Mouse (Mus musculus) monocyte, adult 2 months (primary cell): ENCODE measurements around the gene Nckap5.

ENCODE experiments used
- DNase-seq, 2 experiments: peaks; one replicate each; pipeline ENCODE4 v3.0.0; 2022; ENCODE audit warnings: low spot score in 2 of 2, low read depth in 1 of 2

The Nckap5 gene

GRCm38 (mm10) chr1:126403970-126404369 lies 426.6 kb downstream of the Nckap5 start:
- no peak for DNase-seq

GRCm38 (mm10) chr1:126391204-126391603 lies 439.4 kb downstream of the Nckap5 start:
- no peak for DNase-seq

DNA sequence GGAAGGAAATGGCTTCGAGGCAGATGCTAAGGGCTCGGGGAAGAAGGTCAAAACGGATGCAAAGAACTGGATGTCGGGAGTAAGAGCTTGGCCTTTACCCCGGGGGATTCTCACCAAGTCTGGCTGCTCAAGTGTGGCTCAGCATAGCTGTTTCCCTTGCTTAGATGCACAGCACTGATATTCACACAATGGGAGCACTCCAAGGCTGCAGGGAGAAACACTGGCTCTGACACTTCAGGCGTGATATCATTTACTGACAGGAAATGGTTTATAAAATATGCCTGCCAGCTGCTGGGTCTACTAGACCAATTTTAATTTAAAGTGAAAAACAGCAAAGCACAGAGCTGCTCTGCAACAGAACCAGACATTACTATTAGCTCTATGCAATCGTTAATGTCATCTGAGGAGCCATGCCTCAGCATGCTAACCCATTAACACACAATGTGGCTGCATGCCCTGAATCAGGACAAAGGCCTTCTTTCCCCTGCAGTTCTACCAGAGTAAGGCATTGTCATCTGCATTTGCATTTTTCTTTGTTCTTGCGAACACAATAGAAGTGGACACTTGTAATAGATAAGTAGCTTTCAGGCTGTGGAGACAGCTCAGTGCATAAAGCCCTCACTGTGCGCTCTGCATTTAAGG lies 453.1 kb downstream of the Nckap5 start:
- no peak for DNase-seq

DNA sequence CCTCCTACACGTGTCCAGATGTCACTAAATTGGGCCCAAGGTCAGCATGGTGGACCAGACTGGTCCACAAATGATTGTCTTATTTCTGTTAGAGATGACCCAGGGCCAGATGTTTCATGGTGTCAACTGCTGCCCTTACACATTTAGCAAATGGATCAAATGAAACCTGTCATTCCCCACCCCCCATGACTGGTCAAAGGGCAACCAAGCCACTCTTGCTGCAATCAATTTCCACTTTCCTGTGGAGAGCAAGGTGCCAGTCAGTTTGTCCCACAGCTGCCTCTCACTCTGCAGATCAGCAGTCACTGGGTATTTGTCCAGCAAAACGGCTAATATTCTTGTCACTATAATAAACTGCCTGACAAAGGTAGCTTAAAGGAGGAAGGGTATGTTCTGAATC lies 463.9 kb downstream of the Nckap5 start:
- DNase-seq = no peak

- no peak for DNase-seq
These were observed 466.0 kb downstream of the Nckap5 start for GRCm38 (mm10) chr1:126364556-126364955.

DNA sequence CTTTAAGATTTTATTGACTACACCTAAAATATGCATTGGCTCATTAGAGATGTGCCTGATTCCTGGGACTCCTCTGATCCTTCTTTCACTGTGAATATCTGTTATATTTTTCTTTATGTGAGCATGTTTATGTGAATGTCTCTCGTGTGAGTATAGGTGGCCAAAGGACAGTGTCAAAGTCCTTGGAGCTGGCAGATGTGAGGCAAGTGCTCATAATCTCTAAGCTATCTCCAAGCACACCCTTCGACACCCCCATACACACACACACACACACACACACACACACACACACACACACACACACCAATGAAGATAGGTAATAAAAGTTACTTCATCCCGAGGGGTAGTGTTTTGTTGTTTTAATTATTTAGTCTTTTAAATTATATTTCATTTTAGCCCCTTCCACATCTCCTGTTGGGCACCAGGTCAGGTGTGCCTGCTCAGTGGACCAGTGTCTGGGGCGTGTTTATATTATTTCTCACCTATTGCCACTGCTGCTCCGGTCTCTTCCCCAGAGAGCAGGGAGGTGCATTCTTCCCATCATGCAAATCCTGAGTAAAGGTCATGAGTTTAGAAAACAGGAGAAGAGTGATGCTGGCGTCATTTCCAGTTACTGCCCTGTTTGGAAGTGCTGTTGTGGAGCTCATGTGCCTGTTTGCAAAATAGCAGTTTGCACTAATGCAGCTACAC lies 469.9 kb downstream of the Nckap5 start:
- DNase-seq = no peak

DNA sequence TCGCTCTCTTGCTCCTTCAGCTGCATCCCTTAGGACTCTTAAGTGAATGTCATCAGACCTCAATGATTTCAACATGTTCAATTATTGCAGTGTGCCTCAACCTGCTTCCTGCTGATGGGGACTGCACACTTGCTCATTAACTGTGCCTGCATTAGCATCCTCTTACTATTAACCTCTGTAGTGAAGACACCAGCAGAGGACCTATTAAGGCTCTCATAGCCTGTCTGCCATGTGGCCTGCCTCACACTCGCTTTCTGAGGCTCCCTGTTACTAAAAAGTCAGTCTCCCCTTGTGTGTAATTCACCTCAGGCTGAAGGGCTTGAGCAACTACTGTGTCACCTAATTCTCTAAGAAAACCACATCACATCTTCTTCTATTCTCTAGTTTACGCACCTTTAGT lies 470.5 kb downstream of the Nckap5 start:
- DNase-seq = no peak

DNA sequence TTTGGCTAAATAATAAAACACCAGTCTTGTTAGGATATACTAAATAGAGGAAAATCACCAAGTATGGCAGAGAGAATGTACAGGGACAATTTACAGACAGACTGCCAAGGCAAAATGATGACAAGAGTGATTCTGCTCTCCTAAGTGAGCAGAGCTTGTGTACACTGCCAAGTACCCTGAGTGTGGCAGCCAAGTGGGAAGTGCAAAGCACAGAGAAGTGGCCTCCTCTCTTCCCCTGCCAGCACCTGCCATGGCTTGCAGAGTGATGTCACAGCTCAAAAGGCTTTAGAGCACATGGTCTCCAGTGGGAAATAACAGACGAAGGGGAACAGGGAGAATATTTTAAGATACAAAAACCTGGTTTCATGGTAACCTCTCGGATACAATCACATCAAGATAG lies 488.8 kb downstream of the Nckap5 start:
- DNase-seq = no peak

GRCm38 (mm10) chr1:126339250-126339649 lies 491.3 kb downstream of the Nckap5 start:
- DNase-seq = no peak

GRCm38 (mm10) chr1:126334202-126334601 lies 496.4 kb downstream of the Nckap5 start:
- DNase-seq = no peak

DNA sequence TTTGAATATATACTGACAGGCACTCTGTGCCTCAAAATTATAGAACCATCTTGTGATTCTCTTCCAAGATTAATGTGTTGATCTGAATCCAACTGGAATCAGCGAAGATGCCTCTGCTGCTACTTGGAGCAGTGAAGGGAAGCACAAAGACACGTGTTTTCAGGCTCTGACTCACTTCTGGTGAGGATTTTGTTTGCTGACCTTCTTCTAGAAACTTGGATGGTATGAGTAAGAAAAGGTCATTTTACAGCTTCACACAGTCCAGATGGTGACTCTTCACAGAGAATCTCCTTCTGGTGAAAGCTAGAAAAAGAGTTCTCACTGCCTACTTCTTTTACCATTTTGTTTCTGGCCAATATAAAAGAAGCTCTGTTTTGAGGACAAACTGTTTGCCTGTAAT lies 498.6 kb downstream of the Nckap5 start:
- no peak for DNase-seq

GRCm38 (mm10) chr1:126320696-126321095 lies 509.9 kb downstream of the Nckap5 start:
- DNase-seq = no peak

- no peak for DNase-seq
These were observed 512.6 kb downstream of the Nckap5 start for GRCm38 (mm10) chr1:126317874-126318607.

DNA sequence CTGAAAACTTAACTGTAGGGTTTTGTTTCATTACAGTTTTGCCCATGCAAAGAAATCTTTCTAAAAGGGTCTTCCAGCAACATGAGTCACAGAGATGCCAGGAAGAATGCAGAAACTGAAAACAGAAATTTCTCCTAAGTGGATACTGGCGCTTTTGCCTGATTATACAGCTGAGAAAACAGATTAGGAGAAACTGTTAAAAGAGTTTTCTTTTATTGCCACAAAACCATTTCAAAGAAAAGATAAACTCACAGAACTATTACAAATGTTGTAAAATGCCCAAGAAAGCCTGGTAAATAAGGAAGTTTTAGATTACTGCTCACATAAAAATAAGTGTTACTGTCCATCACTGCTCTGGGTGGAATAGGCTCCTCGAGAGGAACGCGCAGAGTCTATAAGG lies 513.3 kb downstream of the Nckap5 start:
- no peak for DNase-seq

DNA sequence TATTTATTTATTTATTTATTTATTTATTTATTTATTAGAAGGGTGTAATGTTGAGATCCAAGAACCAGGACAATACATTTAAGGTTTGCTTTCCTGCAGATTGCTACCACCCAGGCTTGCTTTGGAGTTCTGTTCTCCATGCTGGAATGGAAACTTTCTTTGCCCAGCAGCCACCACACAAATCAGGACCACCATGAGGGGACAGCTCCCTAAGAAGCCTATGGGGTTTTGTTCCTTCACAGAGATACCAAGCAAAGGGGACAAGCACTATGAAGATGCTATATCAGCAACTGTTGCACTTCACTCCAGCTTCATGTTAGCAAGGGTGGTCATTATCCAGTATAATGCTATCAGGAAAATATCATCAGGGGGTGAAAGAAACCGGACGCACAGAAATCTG lies 513.7 kb downstream of the Nckap5 start:
- no peak for DNase-seq

DNA sequence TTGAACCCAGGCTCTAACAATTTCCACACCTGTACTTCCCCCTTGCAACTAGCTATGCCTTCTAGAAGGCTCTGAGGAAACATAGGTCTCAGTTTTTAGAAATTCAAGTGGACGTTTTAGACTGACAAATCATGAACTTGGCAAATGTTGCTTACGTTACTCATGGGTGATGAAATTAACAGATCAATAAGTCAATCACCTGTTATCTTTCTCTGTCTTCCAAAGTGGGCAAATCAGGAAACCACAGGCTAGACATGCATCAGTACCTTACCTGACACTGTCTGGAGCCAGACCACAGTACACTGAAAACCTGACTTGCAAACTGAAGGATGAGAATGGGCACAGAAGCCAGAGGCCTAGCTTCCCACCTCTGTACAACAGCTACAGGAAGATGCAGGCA lies 529.5 kb downstream of the Nckap5 start:
- DNase-seq = no peak

DNA sequence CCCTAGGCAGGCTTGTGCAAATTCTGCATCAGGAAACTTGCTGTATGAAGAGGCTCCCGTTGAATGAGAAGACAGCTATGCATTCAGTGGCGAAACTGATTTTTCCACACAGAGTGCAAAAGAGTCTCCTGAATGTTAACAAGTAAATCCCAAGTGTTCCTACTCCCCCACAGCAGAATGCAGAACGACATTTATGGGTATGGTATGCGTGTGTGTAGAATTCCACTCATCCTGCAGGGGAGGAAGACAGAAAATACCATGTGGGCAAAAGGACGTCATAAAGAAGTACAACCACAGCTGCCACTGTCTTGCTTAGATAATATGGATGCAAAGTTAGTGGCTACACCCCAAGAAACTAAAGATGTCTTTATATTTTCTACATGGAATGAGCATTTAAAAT lies 565.7 kb downstream of the Nckap5 start:
- no peak for DNase-seq

DNA sequence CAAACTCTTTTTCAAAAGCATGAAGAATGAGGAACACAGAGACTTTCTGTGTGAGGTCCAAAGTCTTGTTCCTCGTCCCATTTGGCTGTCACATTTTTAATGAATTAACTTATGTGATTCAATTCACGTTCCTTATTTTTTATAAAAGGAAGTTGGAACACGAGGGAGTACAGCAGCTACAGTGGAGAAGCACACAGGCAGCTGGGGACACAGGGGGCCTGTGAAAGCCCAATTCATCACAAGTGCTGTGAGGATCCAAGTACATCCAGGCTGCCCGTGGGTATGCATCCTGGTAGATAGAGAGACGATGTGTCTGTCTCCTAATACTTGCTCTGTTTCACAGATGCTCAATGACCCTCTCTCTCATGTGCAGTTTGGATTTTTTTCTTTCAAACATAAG lies 576.2 kb downstream of the Nckap5 start:
- no peak for DNase-seq

DNA sequence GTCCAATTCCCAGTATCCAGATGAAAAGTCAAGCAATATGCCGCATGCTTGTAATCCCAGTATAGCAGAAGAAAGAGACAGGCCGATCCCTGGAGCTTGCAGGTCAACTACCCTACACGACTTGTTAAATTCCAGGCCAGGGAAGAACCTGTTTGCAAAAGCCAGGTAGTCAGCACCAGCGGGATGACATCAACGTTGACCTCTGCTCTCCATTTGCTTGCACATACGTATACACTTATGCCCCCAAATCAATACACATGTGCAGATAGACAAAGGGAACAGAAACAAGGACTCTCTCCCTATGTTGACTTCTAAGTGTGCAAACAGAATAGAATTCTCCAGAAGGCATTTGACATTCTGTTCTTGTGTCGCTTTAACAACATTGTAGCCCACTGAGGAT lies 576.7 kb downstream of the Nckap5 start:
- DNase-seq = no peak

DNA sequence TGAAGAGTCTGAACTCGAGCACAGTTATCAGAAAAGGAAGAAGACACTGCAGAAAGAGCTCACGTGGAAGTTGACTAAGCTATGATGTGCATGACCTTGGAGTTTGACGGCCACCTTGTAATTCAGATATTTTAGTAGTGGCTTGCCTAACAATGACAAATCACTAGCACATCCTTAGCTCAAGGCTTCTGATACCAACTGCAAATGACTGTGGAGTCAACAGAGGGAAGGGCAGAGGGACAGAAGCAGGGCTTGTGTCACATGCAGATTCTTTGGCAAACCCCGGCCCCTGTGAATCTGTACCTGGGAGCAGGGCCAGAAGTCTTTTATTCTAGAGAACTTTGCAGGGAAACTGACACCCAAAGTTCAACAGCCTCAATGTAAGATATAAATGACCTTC lies 597.4 kb downstream of the Nckap5 start:
- DNase-seq = no peak

DNA sequence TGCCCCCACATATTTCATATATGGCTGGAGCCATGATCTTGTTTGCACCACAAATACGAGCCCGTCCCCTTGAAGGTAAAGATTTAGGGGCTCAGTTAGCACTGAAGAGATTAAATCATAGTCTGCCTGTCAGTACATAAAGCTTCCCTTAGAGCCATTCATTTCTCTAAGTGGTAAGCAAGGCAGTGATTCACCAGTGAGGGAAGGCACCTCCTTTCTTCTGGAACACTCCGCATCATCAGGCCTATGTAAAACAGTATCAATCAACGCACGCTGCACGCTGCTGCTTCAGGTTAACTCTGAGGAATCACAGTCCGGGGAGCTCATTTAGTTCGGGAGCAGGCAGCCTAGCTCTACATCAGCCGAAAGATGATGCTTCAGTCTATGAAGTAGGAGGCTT lies 599.4 kb downstream of the Nckap5 start:
- no peak for DNase-seq

DNA sequence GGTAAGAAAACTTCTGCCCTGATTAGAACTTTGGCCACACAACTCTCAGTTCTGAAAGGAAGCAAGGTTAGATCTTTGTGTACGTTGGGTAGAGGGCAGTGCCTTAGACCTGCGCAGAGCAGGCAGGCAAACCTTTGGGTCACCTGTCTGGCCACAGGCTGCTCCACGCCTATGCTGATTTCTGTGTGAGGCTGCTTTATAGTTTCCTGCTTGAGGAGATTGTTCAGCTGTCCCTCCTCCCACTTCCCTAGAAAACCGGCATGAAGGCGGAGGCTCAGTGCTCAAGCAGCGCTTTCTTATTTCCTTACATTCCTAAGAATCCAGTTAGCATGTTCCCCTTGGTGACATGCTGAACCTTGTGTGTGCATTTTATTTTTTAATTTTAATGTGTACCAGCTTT lies 620.4 kb downstream of the Nckap5 start:
- DNase-seq = no peak
